Mouse (Mus musculus) intestine, embryonic 16.5 days (tissue): ENCODE data around the gene Srgap2. TPM values are rescaled to one million over a fixed set of nuclear protein-coding genes. Genes with fewer than 3 reads are reported as not detected.
A peak's percentile ranks its signal among the peaks of the same experiment; 100 is the strongest.
"Not testable (repeated sequence)": the region's sequence is repeated elsewhere in the genome, so short reads cannot be mapped to it uniquely, and the experiment has no call there.

Experiments
- ATAC-seq: fragments of 200-750 bp; cut with Nextera tagmentation; 2 replicates; pipeline ENCODE4 v1.8.0; 2017; ENCODE audit warnings: moderate TSS enrichment, moderate library complexity
- H3K27ac ChIP-seq: fragments of 300-500 bp; sonication (generic); 2 replicates; pipeline ENCODE4 v1.5.1; 2014; ENCODE audit warnings: mild to moderate bottlenecking, low read length
- H3K27me3 ChIP-seq: fragments of 300-500 bp; sonication (generic); replicated peaks from 2 replicates; pipeline ENCODE4 v1.6.1; 2014; ENCODE audit warnings: low read length, control low read depth, mixed read lengths; ENCODE audit not compliant: control insufficient read depth, insufficient read depth
- H3K36me3 ChIP-seq: fragments of 300-500 bp; sonication (generic); 2 replicates; pipeline ENCODE4 v1.6.1; 2014; ENCODE audit warnings: low read length, control low read depth; ENCODE audit not compliant: control insufficient read depth, insufficient read depth
- H3K4me1 ChIP-seq: fragments of 300-500 bp; sonication (generic); 2 replicates; pipeline ENCODE4 v1.6.1; 2014; ENCODE audit warnings: low read length, control low read depth, mixed read lengths; ENCODE audit not compliant: control insufficient read depth, insufficient read depth
- H3K4me2 ChIP-seq: fragments of 300-500 bp; sonication (generic); 2 replicates; pipeline ENCODE4 v1.6.1; 2014; ENCODE audit warnings: low read depth, low read length, control low read depth
- H3K4me3 ChIP-seq: fragments of 300-500 bp; sonication (generic); 2 replicates; pipeline ENCODE4 v1.5.1; 2014; ENCODE audit warnings: mild to moderate bottlenecking, low read length
- H3K9ac ChIP-seq: fragments of 300-500 bp; sonication (generic); 2 replicates; pipeline ENCODE4 v1.6.1; 2014; ENCODE audit warnings: low read depth, low read length
- H3K9me3 ChIP-seq: fragments of 300-500 bp; sonication (generic); 2 replicates; pipeline ENCODE4 v1.6.1; 2016; ENCODE audit warnings: low read length, control low read depth; ENCODE audit not compliant: control insufficient read depth
- WGBS: fragments of 180-500 bp; shearing (Covaris S2); extraction: QIAGEN DNeasy Blood & Tissue Kit; methylation state at CpG from one replicate; pipeline ENCODE4 v1.1.7; 2014; 5-methylcytosine and 5-hydroxymethylcytosine counted together
- polyA plus RNA-seq: library from polyadenylated mRNA; unstranded; fragments of >200 nt; fragmentation: Nextera tagmentation; extraction: Ambion mirVana; gene quantifications from 2 replicates; pipeline ENCODE4 v1.2.1, GENCODE M21; 2015

The Srgap2 gene
- polyA plus RNA-seq, 1 experiment from 2014 or later, result 7.8 TPM

- no peak for ATAC-seq
- Histone ChIP-seq H3K9ac (no peak overlapping the region), H3K4me3 (no peak overlapping the region), H3K4me1 (peaks cover 4% of the 10 kb centered on the region; the same call in 1 of the 2 replicates), H3K9me3 (no peaks in the 10 kb centered on the region), H3K27me3 (no peaks in the 10 kb centered on the region), H3K27ac (no peak overlapping the region), H3K4me2 (no peak overlapping the region), H3K36me3 (peaks cover 6% of the 10 kb centered on the region)
- 62% methylated on average over 1 of the region's 1 CpGs for WGBS
Observed at GRCm38 (mm10) chr1:131346916-131347555, 180.1 kb downstream of the Srgap2 start.

GRCm38 (mm10) chr1:131345422-131346419 is 181.4 kb downstream of the Srgap2 start:
- Histone ChIP-seq H3K9me3 (no peaks in the 10 kb centered on the region), H3K36me3 (peaks cover 6% of the 10 kb centered on the region), H3K4me2 (no peak overlapping the region), H3K27me3 (no peaks in the 10 kb centered on the region), H3K4me3 (no peak overlapping the region), H3K4me1 (peaks cover 4% of the 10 kb centered on the region; the same call in 1 of the 2 replicates), H3K27ac (no peak overlapping the region), H3K9ac (no peak overlapping the region)
- 70% methylated on average over 5 of the region's 5 CpGs for WGBS
- ATAC-seq, result no peak

DNA sequence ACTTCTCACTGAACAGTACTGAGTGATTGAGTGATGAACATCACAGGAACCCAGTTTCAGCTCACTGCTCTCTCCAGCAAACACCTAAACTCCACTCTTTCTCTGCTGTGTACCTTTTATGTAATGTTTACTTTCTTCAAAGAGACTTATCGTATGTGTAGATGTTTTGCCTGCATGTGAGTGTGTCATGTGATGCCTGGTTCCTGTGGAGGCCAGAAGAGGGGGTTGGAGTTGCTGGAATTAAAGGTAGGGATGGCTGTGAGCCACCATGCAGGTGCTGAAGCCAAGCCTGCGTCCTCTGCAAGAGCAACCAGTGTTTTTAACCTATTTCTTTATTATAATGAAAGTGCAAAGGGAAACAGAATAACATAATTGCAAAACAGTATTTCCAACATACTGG is 182.5 kb downstream of the Srgap2 start:
- no peaks in the 10 kb centered on the region for H3K27me3 ChIP-seq
- no peak overlapping the region for H3K9ac ChIP-seq
- H3K27ac ChIP-seq, result no peak overlapping the region
- H3K9me3 ChIP-seq, result no peaks in the 10 kb centered on the region
- no peak for ATAC-seq
- H3K4me1 ChIP-seq, result peaks cover 4% of the 10 kb centered on the region; the same call in 1 of the 2 replicates
- WGBS, result 70% methylated on average over 2 of the region's 2 CpGs
- H3K4me3 ChIP-seq, result no peak overlapping the region
- H3K36me3 ChIP-seq, result peaks cover 6% of the 10 kb centered on the region
- no peak overlapping the region for H3K4me2 ChIP-seq

- Histone ChIP-seq H3K4me3 (no peak overlapping the region), H3K9me3 (no peaks in the 10 kb centered on the region), H3K4me2 (no peak overlapping the region), H3K36me3 (0 out of 2 replicates have a peak, but pooled peaks cover 2% of the 10 kb centered on the region), H3K9ac (no peak overlapping the region), H3K27ac (no peak overlapping the region), H3K4me1 (no peaks in the 10 kb centered on the region), H3K27me3 (no peaks in the 10 kb centered on the region)
- 54% methylated on average over 5 of the region's 5 CpGs for WGBS
- ATAC-seq, result peak; percentile 26; the same call in 1 of the 2 replicates
Observed at GRCm38 (mm10) chr1:131336017-131336416, 191.1 kb downstream of the Srgap2 start.

GRCm38 (mm10) chr1:131335604-131336003 is 191.5 kb downstream of the Srgap2 start:
- peak; percentile 44; the same call in 1 of the 2 replicates for ATAC-seq
- Histone ChIP-seq H3K9ac (no peak overlapping the region), H3K27me3 (no peaks in the 10 kb centered on the region), H3K4me2 (no peak overlapping the region), H3K36me3 (0 out of 2 replicates have a peak, but pooled peaks cover 2% of the 10 kb centered on the region), H3K4me1 (no peaks in the 10 kb centered on the region), H3K4me3 (no peak overlapping the region), H3K9me3 (no peaks in the 10 kb centered on the region), H3K27ac (no peak overlapping the region)
- WGBS, result 49% methylated on average over 3 of the region's 3 CpGs

GRCm38 (mm10) chr1:131331180-131331579 is 196.0 kb downstream of the Srgap2 start:
- H3K27me3 ChIP-seq, result no peaks in the 10 kb centered on the region
- H3K9me3 ChIP-seq, result no peaks in the 10 kb centered on the region
- 0 out of 2 replicates have a peak, but pooled peaks cover 5% of the 10 kb centered on the region for H3K36me3 ChIP-seq
- ATAC-seq, result no peak
- H3K4me2 ChIP-seq, result no peak overlapping the region
- no peak overlapping the region for H3K9ac ChIP-seq
- H3K4me1 ChIP-seq, result no peaks in the 10 kb centered on the region
- WGBS, result 82% methylated on average over 1 of the region's 1 CpGs
- no peak overlapping the region for H3K27ac ChIP-seq
- H3K4me3 ChIP-seq, result no peak overlapping the region

- H3K27me3 ChIP-seq, H3K4me1 ChIP-seq, H3K4me2 ChIP-seq, H3K9me3 ChIP-seq, H3K36me3 ChIP-seq, ATAC-seq, H3K4me3 ChIP-seq, H3K9ac ChIP-seq, H3K27ac ChIP-seq: not testable (repeated sequence)
- 96% methylated on average over 1 of the region's 1 CpGs for WGBS
Observed at GRCm38 (mm10) chr1:131329093-131329492, 198.1 kb downstream of the Srgap2 start.

GRCm38 (mm10) chr1:131327167-131327566 is 200.0 kb downstream of the Srgap2 start:
- no peak for ATAC-seq
- no peak overlapping the region for H3K4me3 ChIP-seq
- 90% methylated on average over 1 of the region's 1 CpGs for WGBS
- H3K27ac ChIP-seq, result no peak overlapping the region
- no peak overlapping the region for H3K9ac ChIP-seq
- H3K36me3 ChIP-seq, result 0 out of 2 replicates have a peak, but pooled peaks cover 2% of the 10 kb centered on the region
- no peak overlapping the region for H3K4me2 ChIP-seq
- H3K27me3 ChIP-seq, result no peaks in the 10 kb centered on the region
- no peaks in the 10 kb centered on the region for H3K4me1 ChIP-seq
- H3K9me3 ChIP-seq, result no peaks in the 10 kb centered on the region

DNA sequence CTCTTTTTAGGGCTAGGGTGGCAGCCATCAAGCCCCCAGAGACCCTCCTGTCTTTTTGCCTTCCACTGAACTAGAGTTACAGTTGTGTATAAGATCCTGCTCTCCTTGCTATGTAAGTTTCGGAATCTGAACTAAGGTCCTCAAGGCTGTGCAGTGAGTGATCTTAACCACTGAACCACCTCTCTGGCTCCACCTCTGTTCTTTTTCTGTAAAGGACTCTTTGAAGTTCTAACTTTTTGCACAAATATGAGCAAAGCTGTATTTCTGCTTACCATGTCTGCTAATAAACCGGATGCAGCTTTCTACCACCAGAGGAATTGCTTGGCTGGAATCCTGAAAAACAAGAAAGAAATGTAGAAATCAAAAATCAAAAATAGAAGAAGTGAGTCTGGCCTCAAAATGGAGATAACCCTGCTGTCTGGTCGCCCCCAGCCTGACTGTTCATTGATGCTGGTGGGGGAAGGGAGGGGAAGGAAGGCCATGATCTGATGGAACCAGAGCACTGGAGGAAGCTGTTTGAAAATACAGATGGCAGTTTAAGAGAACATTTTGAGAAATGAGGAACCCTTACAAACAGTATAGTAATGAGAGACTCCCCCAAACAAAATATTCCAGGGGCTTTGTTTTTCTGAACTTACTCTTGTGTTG is 202.2 kb downstream of the Srgap2 start:
- Histone ChIP-seq H3K4me1 (no peaks in the 10 kb centered on the region), H3K4me3 (no peak overlapping the region), H3K4me2 (no peak overlapping the region), H3K9me3 (no peaks in the 10 kb centered on the region), H3K36me3 (0 out of 2 replicates have a peak, but pooled peaks cover 2% of the 10 kb centered on the region), H3K27ac (no peak overlapping the region), H3K9ac (no peak overlapping the region), H3K27me3 (no peaks in the 10 kb centered on the region)
- WGBS, result 86% methylated on average over 3 of the region's 3 CpGs
- ATAC-seq, result no peak
